Mouse (Mus musculus): ENCODE results near the gene Enox1.
"Not testable (repeated sequence)": the region's sequence is repeated elsewhere in the genome, so short reads cannot be mapped to it uniquely, and the experiment has no call there.

The Enox1 gene

DNA sequence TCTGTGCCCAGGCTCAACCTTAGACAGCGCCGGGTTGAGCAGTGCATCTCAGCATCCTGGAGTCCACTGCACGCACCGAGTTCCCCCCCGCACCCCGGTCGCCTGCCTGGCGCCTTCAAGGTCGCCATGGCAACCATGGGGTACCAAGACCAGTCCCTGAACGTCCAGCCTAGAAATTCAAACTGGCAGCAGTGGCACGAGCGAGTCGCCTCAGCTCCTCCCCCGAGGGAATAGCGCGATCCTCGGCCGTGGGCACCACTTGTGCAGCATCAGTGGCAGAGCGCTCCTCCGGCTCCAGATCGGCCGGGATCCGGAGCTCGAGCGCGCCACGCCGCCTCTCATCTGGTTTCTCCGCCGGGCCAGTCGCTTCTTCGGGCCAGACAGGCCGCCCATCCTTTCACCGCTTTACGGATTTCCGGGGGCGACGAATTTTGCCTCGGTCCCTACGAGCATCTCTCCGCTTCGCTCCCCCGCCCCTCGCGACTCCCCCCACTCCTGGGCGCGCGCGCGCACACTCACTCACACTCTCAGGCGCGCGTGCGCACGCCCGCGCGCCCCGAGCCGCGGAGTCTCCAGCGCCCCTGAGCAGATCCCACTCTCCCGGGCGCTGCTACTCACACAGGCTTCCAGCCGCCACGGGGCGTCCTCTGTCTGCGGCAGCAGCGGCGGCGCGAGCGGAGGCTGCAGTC is at the start of gene Enox1:
Gene Enox1 (plus strand): TSS at position 542 of the 689 bp plus-strand sequence.
- peak; percentile 93 for DNase-seq (ENCODE audit: low read depth, low spot score)

- not testable (repeated sequence) for DNase-seq (ENCODE audit: low read depth, low spot score)
These were observed 45.9 kb upstream of the Enox1 start for GRCm38 (mm10) chr14:77110622-77111021.

GRCm38 (mm10) chr14:77130612-77131011 is 26.0 kb upstream of the Enox1 start:
- no peak for DNase-seq (ENCODE audit: low read depth, low spot score)

GRCm38 (mm10) chr14:77136936-77137335 is 19.6 kb upstream of the Enox1 start:
- DNase-seq (ENCODE audit: low read depth, low spot score): no peak

DNA sequence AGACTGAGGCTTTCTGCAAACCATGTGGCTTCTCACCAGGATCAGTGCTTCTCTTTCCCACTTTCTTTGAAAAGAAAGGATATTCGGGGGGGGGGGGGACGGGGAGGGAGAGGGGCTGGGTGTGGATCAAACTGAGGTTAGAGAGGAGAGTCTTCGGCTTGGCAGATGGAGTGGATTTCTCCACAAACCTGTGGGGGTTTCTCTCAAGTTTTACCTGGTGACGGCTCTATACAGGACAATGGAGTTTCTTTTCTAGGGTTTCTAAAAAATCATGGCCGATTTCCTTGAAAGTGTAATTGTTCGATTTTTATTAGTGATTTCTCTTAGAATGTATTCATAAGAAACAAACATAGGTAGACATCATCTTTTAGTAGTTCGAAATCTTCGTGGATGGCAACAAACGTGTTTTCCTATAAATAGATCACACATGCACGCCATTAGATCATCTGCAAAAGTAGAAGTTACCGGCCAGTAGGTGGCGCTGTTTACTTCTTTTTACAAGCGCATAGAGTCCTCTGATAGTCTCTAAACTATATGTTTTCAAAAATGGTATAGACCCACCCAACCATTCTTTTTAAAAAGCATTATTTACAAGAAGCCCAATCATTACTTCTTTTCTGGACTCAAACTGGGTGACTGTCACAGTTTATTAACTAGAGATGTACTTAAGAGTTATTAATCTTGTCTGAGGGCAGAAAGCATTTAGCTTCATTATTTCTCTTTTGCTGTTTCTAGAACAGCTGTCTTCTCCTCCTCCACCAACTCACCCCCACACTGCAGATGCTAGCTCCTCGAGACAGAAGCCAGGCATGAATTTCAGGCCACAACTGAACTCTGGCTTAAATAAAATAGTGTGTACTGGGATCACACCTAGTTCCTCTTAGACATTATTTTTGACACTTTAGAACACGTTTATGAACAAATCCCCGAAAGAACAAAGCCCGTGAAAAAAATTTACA is 15.0 kb upstream of the Enox1 start:
- peak; percentile 89 for DNase-seq (ENCODE audit: low read depth, low spot score)

DNA sequence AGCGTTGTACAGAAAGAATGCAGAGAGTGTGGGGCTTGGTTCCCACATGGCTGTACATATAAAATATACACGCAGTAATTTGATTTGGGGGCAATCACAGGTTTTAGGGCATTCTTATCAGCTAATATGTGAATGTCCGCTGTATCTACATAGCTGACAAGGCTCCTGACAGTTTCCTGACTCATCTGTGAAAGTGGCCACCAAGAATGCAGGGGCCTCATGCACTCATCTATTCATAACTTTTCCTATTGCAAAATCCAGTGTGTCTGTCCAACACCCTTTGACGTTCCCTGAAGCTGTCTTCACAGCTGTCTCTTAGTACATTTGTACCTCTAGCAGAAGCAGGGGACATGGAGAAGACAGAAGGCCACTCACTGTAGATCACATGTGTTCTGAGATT is 11.5 kb upstream of the Enox1 start:
- DNase-seq (ENCODE audit: low read depth, low spot score): no peak

DNA sequence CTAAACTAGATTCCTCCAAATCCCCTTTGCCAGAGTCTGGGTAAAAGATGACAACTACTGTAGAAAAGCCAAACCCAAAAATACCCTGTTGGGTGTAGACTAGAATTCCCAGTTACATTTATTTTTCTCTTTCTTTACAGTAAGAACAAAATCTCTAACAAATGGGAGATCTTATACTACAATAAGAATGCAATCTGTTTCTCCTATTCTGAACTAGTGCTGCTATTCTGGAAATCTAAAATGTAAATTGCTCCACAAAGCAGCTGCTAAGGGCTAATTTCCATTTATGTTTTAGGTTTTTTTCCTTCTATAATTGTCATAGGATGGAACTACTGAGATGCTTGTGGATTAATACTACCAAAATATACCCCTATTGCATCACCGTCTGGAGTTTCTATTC is 8.9 kb upstream of the Enox1 start:
- DNase-seq (ENCODE audit: low read depth, low spot score): no peak

- no peak for DNase-seq (ENCODE audit: low read depth, low spot score)
These were observed 6.0 kb upstream of the Enox1 start for GRCm38 (mm10) chr14:77150556-77150955.

DNA sequence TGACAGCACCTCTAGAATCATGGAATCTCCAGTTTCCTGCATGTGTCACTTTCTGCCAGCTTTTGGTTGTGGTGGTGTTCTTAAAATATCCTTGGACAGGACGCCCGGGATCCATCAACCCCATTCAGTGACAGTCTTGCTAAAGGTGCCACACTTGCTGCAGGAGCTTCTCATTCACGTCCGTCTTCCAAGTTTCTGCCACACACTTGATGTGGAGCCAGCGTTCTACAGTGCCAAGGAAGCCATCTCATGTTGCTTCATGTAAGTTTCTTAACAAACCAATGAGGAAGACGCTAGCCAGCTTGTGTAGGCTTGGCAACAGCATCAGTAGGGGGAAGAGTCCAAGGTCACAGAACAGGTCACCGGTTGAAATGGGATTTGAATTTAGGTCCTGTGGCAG is 5.1 kb upstream of the Enox1 start:
- no peak for DNase-seq (ENCODE audit: low read depth, low spot score)

GRCm38 (mm10) chr14:77156911-77157504 is 445 bp downstream of the Enox1 start:
- DNase-seq (ENCODE audit: low read depth, low spot score): peak; percentile 34

DNA sequence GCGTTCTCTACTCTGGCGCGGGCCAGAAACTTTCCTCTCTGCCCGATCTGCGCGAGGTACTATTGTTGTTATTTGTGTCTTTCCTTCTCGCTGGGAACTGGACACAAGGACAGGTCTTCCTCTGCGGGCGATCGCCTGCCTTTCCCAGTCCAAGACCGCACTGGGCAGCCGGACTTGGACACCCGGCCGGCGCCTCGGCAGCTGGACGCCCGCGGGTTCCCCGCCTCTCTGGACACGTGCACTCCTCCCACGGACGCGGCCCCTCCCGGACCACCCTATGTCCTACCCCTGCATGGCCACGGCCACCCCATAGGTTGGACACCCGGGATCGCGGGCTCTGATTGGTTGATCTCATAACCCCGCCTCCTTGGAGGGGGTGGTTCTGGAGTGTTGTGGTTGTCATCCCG is 945 bp downstream of the Enox1 start:
- peak; percentile 79 for DNase-seq (ENCODE audit: low read depth, low spot score)

GRCm38 (mm10) chr14:77159397-77159796 is 2.8 kb downstream of the Enox1 start:
- DNase-seq (ENCODE audit: low read depth, low spot score): no peak

- no peak for DNase-seq (ENCODE audit: low read depth, low spot score)
These were observed 5.9 kb downstream of the Enox1 start for GRCm38 (mm10) chr14:77162496-77162895.

- DNase-seq (ENCODE audit: low read depth, low spot score): no peak
These were observed 7.8 kb downstream of the Enox1 start for GRCm38 (mm10) chr14:77164396-77164795.

GRCm38 (mm10) chr14:77168161-77168560 is 11.6 kb downstream of the Enox1 start:
- DNase-seq (ENCODE audit: low read depth, low spot score): no peak

- DNase-seq (ENCODE audit: low read depth, low spot score): no peak
These were observed 17.9 kb downstream of the Enox1 start for GRCm38 (mm10) chr14:77174491-77174890.

GRCm38 (mm10) chr14:77174931-77175330 is 18.4 kb downstream of the Enox1 start:
- no peak for DNase-seq (ENCODE audit: low read depth, low spot score)

- no peak for DNase-seq (ENCODE audit: low read depth, low spot score)
These were observed 23.7 kb downstream of the Enox1 start for GRCm38 (mm10) chr14:77180241-77180640.

- no peak for DNase-seq (ENCODE audit: low read depth, low spot score)
These were observed 24.3 kb downstream of the Enox1 start for GRCm38 (mm10) chr14:77180753-77181374.

GRCm38 (mm10) chr14:77183491-77183890 is 26.9 kb downstream of the Enox1 start:
- no peak for DNase-seq (ENCODE audit: low read depth, low spot score)

DNA sequence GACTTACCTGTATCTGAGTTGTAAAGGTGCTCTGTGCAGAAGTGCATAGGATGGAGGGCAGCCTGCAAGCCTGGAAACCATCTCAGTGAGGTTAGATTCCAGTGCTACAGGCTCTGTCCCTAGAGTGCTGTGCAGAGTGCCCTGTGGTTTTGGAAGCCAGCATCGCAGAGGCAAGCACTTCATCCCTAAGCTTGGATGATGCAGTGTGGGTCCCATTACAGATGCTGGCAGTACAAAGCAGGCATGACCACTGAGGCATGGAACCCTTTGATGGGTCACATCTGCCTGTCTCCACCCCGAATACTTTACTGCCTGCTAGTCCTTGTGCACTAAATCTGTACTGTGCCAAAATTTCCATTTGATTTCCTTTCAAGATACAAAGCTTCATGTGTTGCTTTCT is 33.6 kb downstream of the Enox1 start:
- DNase-seq (ENCODE audit: low read depth, low spot score): no peak

Measured in mesoderm, embryonic 11.5 days (tissue).